Mouse (Mus musculus): Measurements from ENCODE around the gene Ace3. TPM values are rescaled to one million over a fixed set of nuclear protein-coding genes. Genes with fewer than 3 reads are reported as not detected.
A peak's percentile ranks its signal among the peaks of the same experiment; 100 is the strongest.

Gene Ace3
- polyA plus RNA-seq, 1 experiment from 2014 or later = not detected

- no peak overlapping the region for H3K4me2 ChIP-seq (replicated peaks)
- no peak overlapping the region for H3K4me3 ChIP-seq
- no peaks in the 10 kb centered on the region for H3K27me3 ChIP-seq
- WGBS = 64% methylated on average over 4 of the region's 4 CpGs
- no peaks in the 10 kb centered on the region for H3K9me3 ChIP-seq
- no peak for ATAC-seq (ENCODE audit: insufficient number of reproducible peaks, insufficient read depth, low FRiP score, low TSS enrichment)
- no peak overlapping the region for H3K9ac ChIP-seq
- no peak overlapping the region for H3K27ac ChIP-seq
- H3K36me3 ChIP-seq = no peaks in the 10 kb centered on the region
- H3K4me1 ChIP-seq = no peaks in the 10 kb centered on the region
Observed at GRCm38 (mm10) chr11:105984452-105984851, 10.0 kb upstream of the Ace3 start.

GRCm38 (mm10) chr11:105987446-105987845, 7.0 kb upstream of the Ace3 start:
- 77% methylated on average over 6 of the region's 6 CpGs for WGBS
- no peaks in the 10 kb centered on the region for H3K27me3 ChIP-seq
- H3K4me2 ChIP-seq (replicated peaks) = no peak overlapping the region
- no peak for ATAC-seq (ENCODE audit: insufficient number of reproducible peaks, insufficient read depth, low FRiP score, low TSS enrichment)
- H3K4me1 ChIP-seq = no peaks in the 10 kb centered on the region
- no peak overlapping the region for H3K27ac ChIP-seq
- no peaks in the 10 kb centered on the region for H3K36me3 ChIP-seq
- no peak overlapping the region for H3K4me3 ChIP-seq
- H3K9me3 ChIP-seq = no peaks in the 10 kb centered on the region
- H3K9ac ChIP-seq = no peak overlapping the region

- 72% methylated on average over 6 of the region's 6 CpGs for WGBS
- Histone ChIP-seq H3K9ac (no peak overlapping the region), H3K36me3 (no peaks in the 10 kb centered on the region), H3K27ac (no peak overlapping the region), H3K4me3 (no peak overlapping the region), H3K27me3 (no peaks in the 10 kb centered on the region), H3K4me1 (no peaks in the 10 kb centered on the region), H3K4me2 (replicated peaks) (no peak overlapping the region), H3K9me3 (no peaks in the 10 kb centered on the region)
- no peak for ATAC-seq (ENCODE audit: insufficient number of reproducible peaks, insufficient read depth, low FRiP score, low TSS enrichment)
Observed at GRCm38 (mm10) chr11:105989446-105989845, 5.0 kb upstream of the Ace3 start.

- Histone ChIP-seq H3K27me3 (no peaks in the 10 kb centered on the region), H3K4me1 (no peaks in the 10 kb centered on the region), H3K4me2 (replicated peaks) (no peak overlapping the region), H3K4me3 (no peak overlapping the region), H3K27ac (no peak overlapping the region), H3K9me3 (no peaks in the 10 kb centered on the region), H3K36me3 (no peaks in the 10 kb centered on the region), H3K9ac (no peak overlapping the region)
- 52% methylated on average over 2 of the region's 2 CpGs for WGBS
- no peak for ATAC-seq (ENCODE audit: insufficient number of reproducible peaks, insufficient read depth, low FRiP score, low TSS enrichment)
Observed at GRCm38 (mm10) chr11:105990231-105990630, 4.2 kb upstream of the Ace3 start.

GRCm38 (mm10) chr11:106000062-106000461, 5.6 kb downstream of the Ace3 start:
- H3K27ac ChIP-seq = no peak overlapping the region
- H3K27me3 ChIP-seq = no peaks in the 10 kb centered on the region
- H3K4me3 ChIP-seq = no peak overlapping the region
- H3K4me1 ChIP-seq = no peaks in the 10 kb centered on the region
- no peaks in the 10 kb centered on the region for H3K9me3 ChIP-seq
- H3K36me3 ChIP-seq = no peaks in the 10 kb centered on the region
- no peak overlapping the region for H3K4me2 ChIP-seq (replicated peaks)
- WGBS = 94% methylated on average over 6 of the region's 6 CpGs
- ATAC-seq (ENCODE audit: insufficient number of reproducible peaks, insufficient read depth, low FRiP score, low TSS enrichment) = no peak
- no peak overlapping the region for H3K9ac ChIP-seq

GRCm38 (mm10) chr11:106001718-106002117, 7.2 kb downstream of the Ace3 start:
- H3K4me1 ChIP-seq = no peaks in the 10 kb centered on the region
- 44% methylated on average over 4 of the region's 4 CpGs for WGBS

GRCm38 (mm10) chr11:106004576-106004975, 10.1 kb downstream of the Ace3 start:
- Histone ChIP-seq H3K4me2 (replicated peaks) (no peak overlapping the region), H3K27ac (no peak overlapping the region), H3K27me3 (peaks cover 10% of the 10 kb centered on the region), H3K9ac (no peak overlapping the region), H3K4me1 (peaks cover 4% of the 10 kb centered on the region; the same call in 1 of the 2 replicates), H3K4me3 (no peak overlapping the region), H3K9me3 (no peaks in the 10 kb centered on the region), H3K36me3 (no peaks in the 10 kb centered on the region)
- WGBS = 86% methylated on average over 1 of the region's 1 CpGs
- ATAC-seq (ENCODE audit: insufficient number of reproducible peaks, insufficient read depth, low FRiP score, low TSS enrichment) = no peak

More at GRCm38 (mm10) chr11:106001718-106002117, 7.2 kb downstream of the Ace3 start:
- H3K9me3 ChIP-seq = no peaks in the 10 kb centered on the region
- no peak overlapping the region for H3K9ac ChIP-seq
- no peaks in the 10 kb centered on the region for H3K27me3 ChIP-seq
- H3K4me3 ChIP-seq = no peak overlapping the region
- ATAC-seq (ENCODE audit: insufficient number of reproducible peaks, insufficient read depth, low FRiP score, low TSS enrichment) = no peak
- H3K36me3 ChIP-seq = no peaks in the 10 kb centered on the region
- H3K27ac ChIP-seq = no peak overlapping the region
- no peak overlapping the region for H3K4me2 ChIP-seq (replicated peaks)

- Histone ChIP-seq H3K4me2 (replicated peaks) (no peak overlapping the region), H3K27ac (no peak overlapping the region), H3K4me1 (peaks cover 4% of the 10 kb centered on the region; the same call in 1 of the 2 replicates), H3K4me3 (no peak overlapping the region), H3K27me3 (peaks cover 14% of the 10 kb centered on the region), H3K9ac (no peak overlapping the region), H3K36me3 (no peaks in the 10 kb centered on the region), H3K9me3 (no peaks in the 10 kb centered on the region)
- 64% methylated on average over 5 of the region's 5 CpGs for WGBS
- ATAC-seq (ENCODE audit: insufficient number of reproducible peaks, insufficient read depth, low FRiP score, low TSS enrichment) = no peak
Observed at GRCm38 (mm10) chr11:106005970-106006369, 11.5 kb downstream of the Ace3 start.

- peaks cover 14% of the 10 kb centered on the region for H3K27me3 ChIP-seq
- WGBS = 2% methylated on average over 20 of the region's 25 CpGs
- no peak for ATAC-seq (ENCODE audit: insufficient number of reproducible peaks, insufficient read depth, low FRiP score, low TSS enrichment)
Observed at GRCm38 (mm10) chr11:106007821-106008220, 13.3 kb downstream of the Ace3 start, which contains the start of gene Kcnh6. Kcnh6 (plus strand) TSS chr11:106008124.

GRCm38 (mm10) chr11:106012711-106013110, 18.2 kb downstream of the Ace3 start:
- Histone ChIP-seq H3K4me2 (replicated peaks) (no peak overlapping the region), H3K4me3 (no peak overlapping the region), H3K36me3 (no peaks in the 10 kb centered on the region), H3K9ac (no peak overlapping the region), H3K27ac (no peak overlapping the region), H3K9me3 (no peaks in the 10 kb centered on the region), H3K4me1 (peaks cover 4% of the 10 kb centered on the region; the same call in 1 of the 2 replicates), H3K27me3 (peaks cover 18% of the 10 kb centered on the region)
- 32% methylated on average over 7 of the region's 7 CpGs for WGBS
- ATAC-seq (ENCODE audit: insufficient number of reproducible peaks, insufficient read depth, low FRiP score, low TSS enrichment) = no peak

More at GRCm38 (mm10) chr11:106007821-106008220, 13.3 kb downstream of the Ace3 start, which contains the start of gene Kcnh6:
- peak within 1 kb of the TSS; percentile 67 for H3K4me2 ChIP-seq (replicated peaks)
- peak within 1 kb of the TSS; percentile 27; the same call in 1 of the 2 replicates for H3K4me3 ChIP-seq
- H3K9me3 ChIP-seq = no peaks in the 10 kb centered on the region
- H3K4me1 ChIP-seq = peaks cover 4% of the 10 kb centered on the region; the same call in 1 of the 2 replicates
- no peaks in the 10 kb centered on the region for H3K36me3 ChIP-seq
- no peak within 1 kb of the TSS for H3K27ac ChIP-seq
- H3K9ac ChIP-seq = no peak within 1 kb of the TSS

- no peak overlapping the region for H3K4me3 ChIP-seq
- 71% methylated on average over 11 of the region's 11 CpGs for WGBS
- ATAC-seq (ENCODE audit: insufficient number of reproducible peaks, insufficient read depth, low FRiP score, low TSS enrichment) = no peak
- no peaks in the 10 kb centered on the region for H3K36me3 ChIP-seq
- no peaks in the 10 kb centered on the region for H3K9me3 ChIP-seq
- H3K27ac ChIP-seq = no peak overlapping the region
- H3K9ac ChIP-seq = no peak overlapping the region
- H3K4me1 ChIP-seq = no peaks in the 10 kb centered on the region
- H3K4me2 ChIP-seq (replicated peaks) = no peak overlapping the region
- H3K27me3 ChIP-seq = peaks cover 17% of the 10 kb centered on the region
Observed at GRCm38 (mm10) chr11:106013556-106014225, 19.2 kb downstream of the Ace3 start.

- Histone ChIP-seq H3K36me3 (no peaks in the 10 kb centered on the region), H3K27me3 (peaks cover 21% of the 10 kb centered on the region), H3K4me2 (replicated peaks) (no peak overlapping the region), H3K9ac (no peak overlapping the region), H3K4me3 (no peak overlapping the region), H3K27ac (no peak overlapping the region), H3K4me1 (peaks cover 8% of the 10 kb centered on the region; the same call in 1 of the 2 replicates), H3K9me3 (no peaks in the 10 kb centered on the region)
- no peak for ATAC-seq (ENCODE audit: insufficient number of reproducible peaks, insufficient read depth, low FRiP score, low TSS enrichment)
- 83% methylated on average over 5 of the region's 5 CpGs for WGBS
Observed at GRCm38 (mm10) chr11:106016440-106016839, 22.0 kb downstream of the Ace3 start.
